Mouse (Mus musculus): ENCODE data around the gene Txnrd3. TPM values are rescaled to one million over a fixed set of nuclear protein-coding genes. Genes with fewer than 3 reads are reported as not detected.

The Txnrd3 gene
- polyA plus RNA-seq, 1 experiment from 2014 or later, result 17.7 TPM

- WGBS, result 51% methylated on average over 8 of the region's 8 CpGs
These were observed 15.6 kb upstream of the Txnrd3 start for GRCm38 (mm10) chr6:89628045-89628785.

GRCm38 (mm10) chr6:89631809-89632562 is 11.8 kb upstream of the Txnrd3 start:
- Histone ChIP-seq H3K9ac (no peak overlapping the region), H3K4me3 (replicated peaks) (no peak overlapping the region), H3K4me2 (no peak overlapping the region; the same call in 1 of the 2 replicates), H3K36me3 (no peaks in the 10 kb centered on the region), H3K9me3 (replicated peaks) (no peaks in the 10 kb centered on the region), H3K4me1 (peaks cover 15% of the 10 kb centered on the region), H3K27ac (no peak overlapping the region), H3K27me3 (0 out of 2 replicates have a peak, but pooled peaks cover 2% of the 10 kb centered on the region)
- peak; percentile 78 for ATAC-seq (replicated peaks; ENCODE audit: low FRiP score)
- WGBS, result 11% methylated on average over 10 of the region's 10 CpGs

More at GRCm38 (mm10) chr6:89628045-89628785, 15.6 kb upstream of the Txnrd3 start:
- ATAC-seq (replicated peaks; ENCODE audit: low FRiP score), result no peak
- H3K9ac ChIP-seq, result no peak overlapping the region
- no peak overlapping the region for H3K4me3 ChIP-seq (replicated peaks)
- no peak overlapping the region for H3K4me2 ChIP-seq
- H3K36me3 ChIP-seq, result no peaks in the 10 kb centered on the region
- 0 out of 2 replicates have a peak, but pooled peaks cover 2% of the 10 kb centered on the region for H3K27me3 ChIP-seq
- H3K27ac ChIP-seq, result no peak overlapping the region
- no peaks in the 10 kb centered on the region for H3K9me3 ChIP-seq (replicated peaks)
- H3K4me1 ChIP-seq, result peaks cover 2% of the 10 kb centered on the region

GRCm38 (mm10) chr6:89633115-89633514 is 10.7 kb upstream of the Txnrd3 start:
- ATAC-seq (replicated peaks; ENCODE audit: low FRiP score), result no peak
- WGBS, result 52% methylated on average over 7 of the region's 7 CpGs

GRCm38 (mm10) chr6:89634400-89634799 is 9.4 kb upstream of the Txnrd3 start:
- peaks cover 15% of the 10 kb centered on the region for H3K4me1 ChIP-seq
- H3K4me3 ChIP-seq (replicated peaks), result no peak overlapping the region
- H3K9me3 ChIP-seq (replicated peaks), result no peaks in the 10 kb centered on the region
- 37% methylated on average over 8 of the region's 8 CpGs for WGBS
- H3K36me3 ChIP-seq, result no peaks in the 10 kb centered on the region
- H3K27me3 ChIP-seq, result 0 out of 2 replicates have a peak, but pooled peaks cover 2% of the 10 kb centered on the region
- no peak for ATAC-seq (replicated peaks; ENCODE audit: low FRiP score)
- H3K27ac ChIP-seq, result no peak overlapping the region
- no peak overlapping the region for H3K4me2 ChIP-seq
- H3K9ac ChIP-seq, result no peak overlapping the region

More at GRCm38 (mm10) chr6:89633115-89633514, 10.7 kb upstream of the Txnrd3 start:
- Histone ChIP-seq H3K4me3 (replicated peaks) (no peak overlapping the region), H3K27ac (no peak overlapping the region), H3K4me1 (peaks cover 15% of the 10 kb centered on the region), H3K36me3 (no peaks in the 10 kb centered on the region), H3K9me3 (replicated peaks) (no peaks in the 10 kb centered on the region), H3K27me3 (0 out of 2 replicates have a peak, but pooled peaks cover 2% of the 10 kb centered on the region), H3K4me2 (no peak overlapping the region), H3K9ac (no peak overlapping the region)

- WGBS, result 77% methylated on average over 4 of the region's 4 CpGs
- Histone ChIP-seq H3K9ac (no peak overlapping the region), H3K9me3 (replicated peaks) (no peaks in the 10 kb centered on the region), H3K27me3 (no peaks in the 10 kb centered on the region), H3K36me3 (no peaks in the 10 kb centered on the region), H3K4me3 (replicated peaks) (no peak overlapping the region), H3K4me2 (no peak overlapping the region), H3K4me1 (peaks cover 15% of the 10 kb centered on the region), H3K27ac (no peak overlapping the region)
- ATAC-seq (replicated peaks; ENCODE audit: low FRiP score), result no peak
These were observed 5.8 kb upstream of the Txnrd3 start for GRCm38 (mm10) chr6:89637977-89638376.

GRCm38 (mm10) chr6:89639025-89639424 is 4.8 kb upstream of the Txnrd3 start:
- H3K27me3 ChIP-seq, result no peaks in the 10 kb centered on the region
- H3K4me2 ChIP-seq, result no peak overlapping the region
- no peaks in the 10 kb centered on the region for H3K36me3 ChIP-seq
- no peak for ATAC-seq (replicated peaks; ENCODE audit: low FRiP score)
- H3K9me3 ChIP-seq (replicated peaks), result no peaks in the 10 kb centered on the region
- 45% methylated on average over 2 of the region's 2 CpGs for WGBS
- H3K27ac ChIP-seq, result no peak overlapping the region
- H3K4me1 ChIP-seq, result peaks cover 12% of the 10 kb centered on the region
- no peak overlapping the region for H3K9ac ChIP-seq
- H3K4me3 ChIP-seq (replicated peaks), result no peak overlapping the region

- Histone ChIP-seq H3K36me3 (no peaks in the 10 kb centered on the region), H3K4me1 (peaks cover 15% of the 10 kb centered on the region), H3K4me2 (peak overlapping the region; percentile 94), H3K9me3 (replicated peaks) (no peaks in the 10 kb centered on the region), H3K27ac (peak overlapping the region; percentile 97), H3K4me3 (replicated peaks) (peak overlapping the region; percentile 83), H3K27me3 (no peaks in the 10 kb centered on the region), H3K9ac (peak overlapping the region; percentile 59)
- whole genome bisulfite sequencing, result under 1% methylated on average over 41 of the region's 41 CpGs
- peak; percentile 97 for ATAC-seq (replicated peaks; ENCODE audit: low FRiP score)
These were observed 685 bp downstream of the Txnrd3 start for GRCm38 (mm10) chr6:89644271-89645075.

GRCm38 (mm10) chr6:89649897-89650296 is 6.1 kb downstream of the Txnrd3 start:
- Histone ChIP-seq H3K27ac (peak overlapping the region; percentile 60), H3K4me3 (replicated peaks) (no peak overlapping the region), H3K4me2 (no peak overlapping the region), H3K9ac (no peak overlapping the region), H3K9me3 (replicated peaks) (no peaks in the 10 kb centered on the region), H3K4me1 (peaks cover 11% of the 10 kb centered on the region; the same call in 1 of the 2 replicates), H3K36me3 (0 out of 2 replicates have a peak, but pooled peaks cover 2% of the 10 kb centered on the region), H3K27me3 (no peaks in the 10 kb centered on the region)
- peak; percentile 54; the same call in 1 of the 2 replicates for ATAC-seq (replicated peaks; ENCODE audit: low FRiP score)
- 60% methylated on average over 8 of the region's 8 CpGs for WGBS

- Histone ChIP-seq H3K4me3 (replicated peaks) (no peak overlapping the region), H3K4me1 (peaks cover 9% of the 10 kb centered on the region; the same call in 1 of the 2 replicates), H3K27ac (no peak overlapping the region), H3K9ac (no peak overlapping the region), H3K27me3 (no peaks in the 10 kb centered on the region), H3K9me3 (replicated peaks) (no peaks in the 10 kb centered on the region), H3K36me3 (peaks cover 15% of the 10 kb centered on the region; the same call in 1 of the 2 replicates), H3K4me2 (no peak overlapping the region)
- ATAC-seq (replicated peaks; ENCODE audit: low FRiP score), result no peak
These were observed 8.0 kb downstream of the Txnrd3 start for GRCm38 (mm10) chr6:89651770-89652169.

GRCm38 (mm10) chr6:89655011-89655410 is 11.2 kb downstream of the Txnrd3 start:
- WGBS, result 91% methylated on average over 3 of the region's 3 CpGs
- H3K4me3 ChIP-seq (replicated peaks), result no peak overlapping the region
- no peak overlapping the region for H3K4me2 ChIP-seq
- ATAC-seq (replicated peaks; ENCODE audit: low FRiP score), result no peak
- H3K9ac ChIP-seq, result no peak overlapping the region
- no peaks in the 10 kb centered on the region for H3K9me3 ChIP-seq (replicated peaks)
- no peaks in the 10 kb centered on the region for H3K4me1 ChIP-seq
- peaks cover 15% of the 10 kb centered on the region; the same call in 1 of the 2 replicates for H3K36me3 ChIP-seq
- no peak overlapping the region for H3K27ac ChIP-seq
- no peaks in the 10 kb centered on the region for H3K27me3 ChIP-seq

- Histone ChIP-seq H3K4me3 (replicated peaks) (no peak overlapping the region), H3K36me3 (peaks cover 19% of the 10 kb centered on the region), H3K9ac (no peak overlapping the region), H3K4me1 (no peaks in the 10 kb centered on the region), H3K9me3 (replicated peaks) (no peaks in the 10 kb centered on the region), H3K4me2 (no peak overlapping the region), H3K27me3 (no peaks in the 10 kb centered on the region), H3K27ac (no peak overlapping the region)
- 81% methylated on average over 3 of the region's 3 CpGs for WGBS
- no peak for ATAC-seq (replicated peaks; ENCODE audit: low FRiP score)
These were observed 14.6 kb downstream of the Txnrd3 start for GRCm38 (mm10) chr6:89658342-89658741.
